Mouse (Mus musculus): ENCODE results near the gene Impdh1. TPM values are rescaled to one million over a fixed set of nuclear protein-coding genes. Genes with fewer than 3 reads are reported as not detected.
A peak's percentile ranks its signal among the peaks of the same experiment; 100 is the strongest.

Gene Impdh1
- polyA plus RNA-seq, 1 experiment = 15.6 TPM

GRCm38 (mm10) chr6:29206006-29206405 is 10.2 kb downstream of the Impdh1 start:
- 96% methylated on average over 10 of the region's 10 CpGs for WGBS
- peaks cover 3% of the 10 kb centered on the region; the same call in 1 of the 2 replicates for H3K4me1 ChIP-seq (ENCODE audit: control insufficient read depth, insufficient read depth, insufficient read length, low read length)
- no peak overlapping the region for H3K4me3 ChIP-seq (ENCODE audit: low read depth, low read length)
- no peaks in the 10 kb centered on the region for H3K36me3 ChIP-seq (ENCODE audit: control insufficient read depth, insufficient read depth, low read length)
- TF ChIP-seq POLR2A (IDR thresholded peaks at IDR 0.05; ENCODE audit: low read depth, low read length) = no peak
- no peak for TF ChIP-seq CTCF (IDR thresholded peaks at IDR 0.05; ENCODE audit: extremely low read depth, insufficient read length, insufficient replicate concordance, low read depth, low read length)
- no peaks in the 10 kb centered on the region for H3K27me3 ChIP-seq (ENCODE audit: control insufficient read depth, insufficient read depth, low read length)
- no peak overlapping the region for H3K27ac ChIP-seq (ENCODE audit: insufficient read depth, low read depth, low read length)

- H3K27ac ChIP-seq (ENCODE audit: insufficient read depth, low read depth, low read length) = no peak overlapping the region
- H3K4me3 ChIP-seq (ENCODE audit: low read depth, low read length) = no peak overlapping the region
- peaks cover 3% of the 10 kb centered on the region; the same call in 1 of the 2 replicates for H3K4me1 ChIP-seq (ENCODE audit: control insufficient read depth, insufficient read depth, insufficient read length, low read length)
- no peaks in the 10 kb centered on the region for H3K27me3 ChIP-seq (ENCODE audit: control insufficient read depth, insufficient read depth, low read length)
- TF ChIP-seq CTCF (IDR thresholded peaks at IDR 0.05; ENCODE audit: extremely low read depth, insufficient read length, insufficient replicate concordance, low read depth, low read length) = peak; percentile 69; the same call in 1 of the 2 replicates
- TF ChIP-seq POLR2A (IDR thresholded peaks at IDR 0.05; ENCODE audit: low read depth, low read length) = no peak
- 58% methylated on average over 15 of the region's 15 CpGs for WGBS
- no peaks in the 10 kb centered on the region for H3K36me3 ChIP-seq (ENCODE audit: control insufficient read depth, insufficient read depth, low read length)
Measured at GRCm38 (mm10) chr6:29204932-29205614, 11.1 kb downstream of the Impdh1 start.

GRCm38 (mm10) chr6:29203861-29204585 is 12.1 kb downstream of the Impdh1 start:
- 85% methylated on average over 6 of the region's 6 CpGs for WGBS
- Histone ChIP-seq H3K4me1 (ENCODE audit: control insufficient read depth, insufficient read depth, insufficient read length, low read length) (peaks cover 2% of the 10 kb centered on the region; the same call in 1 of the 2 replicates), H3K27ac (ENCODE audit: insufficient read depth, low read depth, low read length) (no peak overlapping the region), H3K4me3 (ENCODE audit: low read depth, low read length) (no peak overlapping the region), H3K36me3 (ENCODE audit: control insufficient read depth, insufficient read depth, low read length) (no peaks in the 10 kb centered on the region), H3K27me3 (ENCODE audit: control insufficient read depth, insufficient read depth, low read length) (no peaks in the 10 kb centered on the region)
- TF ChIP-seq POLR2A (IDR thresholded peaks at IDR 0.05; ENCODE audit: low read depth, low read length) = no peak
- TF ChIP-seq CTCF (IDR thresholded peaks at IDR 0.05; ENCODE audit: extremely low read depth, insufficient read length, insufficient replicate concordance, low read depth, low read length) = no peak

- H3K4me1 ChIP-seq (ENCODE audit: control insufficient read depth, insufficient read depth, insufficient read length, low read length) = no peaks in the 10 kb centered on the region
- WGBS = 94% methylated on average over 13 of the region's 13 CpGs
- no peaks in the 10 kb centered on the region for H3K27me3 ChIP-seq (ENCODE audit: control insufficient read depth, insufficient read depth, low read length)
- H3K27ac ChIP-seq (ENCODE audit: insufficient read depth, low read depth, low read length) = no peak overlapping the region
- H3K4me3 ChIP-seq (ENCODE audit: low read depth, low read length) = no peak overlapping the region
- no peaks in the 10 kb centered on the region for H3K36me3 ChIP-seq (ENCODE audit: control insufficient read depth, insufficient read depth, low read length)
- no peak for TF ChIP-seq POLR2A (IDR thresholded peaks at IDR 0.05; ENCODE audit: low read depth, low read length)
- TF ChIP-seq CTCF (IDR thresholded peaks at IDR 0.05; ENCODE audit: extremely low read depth, insufficient read length, insufficient replicate concordance, low read depth, low read length) = no peak
Measured at GRCm38 (mm10) chr6:29203096-29203495, 13.1 kb downstream of the Impdh1 start.

GRCm38 (mm10) chr6:29201988-29202387 is 14.2 kb downstream of the Impdh1 start:
- no peaks in the 10 kb centered on the region for H3K4me1 ChIP-seq (ENCODE audit: control insufficient read depth, insufficient read depth, insufficient read length, low read length)
- 78% methylated on average over 8 of the region's 8 CpGs for WGBS

GRCm38 (mm10) chr6:29201341-29201740 is 14.8 kb downstream of the Impdh1 start:
- Histone ChIP-seq H3K36me3 (ENCODE audit: control insufficient read depth, insufficient read depth, low read length) (no peaks in the 10 kb centered on the region), H3K27me3 (ENCODE audit: control insufficient read depth, insufficient read depth, low read length) (no peaks in the 10 kb centered on the region), H3K4me3 (ENCODE audit: low read depth, low read length) (no peak overlapping the region), H3K27ac (ENCODE audit: insufficient read depth, low read depth, low read length) (no peak overlapping the region), H3K4me1 (ENCODE audit: control insufficient read depth, insufficient read depth, insufficient read length, low read length) (no peaks in the 10 kb centered on the region)
- TF ChIP-seq CTCF (IDR thresholded peaks at IDR 0.05; ENCODE audit: extremely low read depth, insufficient read length, insufficient replicate concordance, low read depth, low read length) (no peak), POLR2A (IDR thresholded peaks at IDR 0.05; ENCODE audit: low read depth, low read length) (no peak)
- WGBS = 85% methylated on average over 5 of the region's 5 CpGs

More at GRCm38 (mm10) chr6:29201988-29202387, 14.2 kb downstream of the Impdh1 start:
- Histone ChIP-seq H3K4me3 (ENCODE audit: low read depth, low read length) (no peak overlapping the region), H3K27me3 (ENCODE audit: control insufficient read depth, insufficient read depth, low read length) (no peaks in the 10 kb centered on the region), H3K36me3 (ENCODE audit: control insufficient read depth, insufficient read depth, low read length) (no peaks in the 10 kb centered on the region), H3K27ac (ENCODE audit: insufficient read depth, low read depth, low read length) (no peak overlapping the region)
- TF ChIP-seq CTCF (IDR thresholded peaks at IDR 0.05; ENCODE audit: extremely low read depth, insufficient read length, insufficient replicate concordance, low read depth, low read length) = no peak
- no peak for TF ChIP-seq POLR2A (IDR thresholded peaks at IDR 0.05; ENCODE audit: low read depth, low read length)

- Histone ChIP-seq H3K4me1 (ENCODE audit: control insufficient read depth, insufficient read depth, insufficient read length, low read length) (no peaks in the 10 kb centered on the region), H3K27ac (ENCODE audit: insufficient read depth, low read depth, low read length) (no peak overlapping the region), H3K36me3 (ENCODE audit: control insufficient read depth, insufficient read depth, low read length) (no peaks in the 10 kb centered on the region), H3K4me3 (ENCODE audit: low read depth, low read length) (no peak overlapping the region), H3K27me3 (ENCODE audit: control insufficient read depth, insufficient read depth, low read length) (no peaks in the 10 kb centered on the region)
- TF ChIP-seq POLR2A (IDR thresholded peaks at IDR 0.05; ENCODE audit: low read depth, low read length) (no peak), CTCF (IDR thresholded peaks at IDR 0.05; ENCODE audit: extremely low read depth, insufficient read length, insufficient replicate concordance, low read depth, low read length) (no peak)
- WGBS = 75% methylated on average over 3 of the region's 3 CpGs
Measured at GRCm38 (mm10) chr6:29200496-29200895, 15.7 kb downstream of the Impdh1 start.

Measured in small intestine, adult 2 months (tissue).